Mouse (Mus musculus) MEL (cell line): Measurements from ENCODE around the gene Olfr705.

Source experiments
- CTCF ChIP-seq, 3 experiments: IDR thresholded peaks in 2 of 3; conservative IDR thresholded peaks in 1 of 3; 2 replicates each; pipeline ENCODE4 v1.5.1; 2011 to 2012; ENCODE audit warnings: low read length in 3 of 3, low read depth in 2 of 3, mild to moderate bottlenecking in 2 of 3, improper control_type of control experiment in 1 of 3, inconsistent platforms in 1 of 3, mixed read lengths in 1 of 3, moderate library complexity in 1 of 3; ENCODE audit not compliant: control insufficient read depth in 1 of 3, insufficient read depth in 1 of 3, poor library complexity in 1 of 3, severe bottlenecking in 1 of 3
- MAZ ChIP-seq: IDR thresholded peaks from 2 replicates; pipeline ENCODE4 v1.6.1; 2012; ENCODE audit warnings: low read depth, mild to moderate bottlenecking, inconsistent platforms, low read length, improper control_type of control experiment
- POLR2A ChIP-seq, 2 experiments: IDR thresholded peaks; 2 replicates each; pipeline ENCODE4 v1.6.1; 2011 to 2012; ENCODE audit warnings: low read length in 2 of 2, mild to moderate bottlenecking in 2 of 2, control low read depth in 1 of 2, improper control_type of control experiment in 1 of 2, low read depth in 1 of 2, moderate library complexity in 1 of 2; ENCODE audit not compliant: control insufficient read depth in 1 of 2, insufficient read depth in 1 of 2, poor library complexity in 1 of 2

- TF ChIP-seq CTCF (IDR thresholded peaks at IDR 0.05 in 2 of 3, conservative IDR thresholded peaks at IDR 0.05 in 1 of 3; ENCODE audit: control insufficient read depth in 1 of 3, insufficient read depth in 1 of 3, low read depth in 2 of 3, low read length in 3 of 3, poor library complexity in 1 of 3, severe bottlenecking in 1 of 3) (no peak), MAZ (no peak), POLR2A (IDR thresholded peaks at IDR 0.05; ENCODE audit: control insufficient read depth in 1 of 2, insufficient read depth in 1 of 2, low read depth in 1 of 2, low read length in 2 of 2, poor library complexity in 1 of 2) (no peak)
These were observed 42.9 kb downstream of the Olfr705 start, which contains the start of gene Olfr702 for GRCm38 (mm10) chr7:106833793-106834192.
